Mouse (Mus musculus) stomach, embryonic 16.5 days (tissue): Measurements from ENCODE around the gene Tsc22d4. TPM values are rescaled to one million over a fixed set of nuclear protein-coding genes. Genes with fewer than 3 reads are reported as not detected.

Source experiments
- ATAC-seq: fragments of 200-750 bp; cut with Nextera tagmentation; 2 replicates; pipeline ENCODE4 v1.8.0; 2017; ENCODE audit warnings: moderate number of reproducible peaks, moderate TSS enrichment; ENCODE audit not compliant: insufficient read depth, low FRiP score
- H3K27ac ChIP-seq: fragments of 300-500 bp; sonication (generic); 2 replicates; pipeline ENCODE4 v1.5.1; 2014; ENCODE audit warnings: low read length
- H3K27me3 ChIP-seq: fragments of 300-500 bp; sonication (generic); 2 replicates; pipeline ENCODE4 v1.6.1; 2014; ENCODE audit warnings: low read length, control low read depth, mixed read lengths; ENCODE audit not compliant: control insufficient read depth, insufficient read depth
- H3K36me3 ChIP-seq: fragments of 300-500 bp; sonication (generic); 2 replicates; pipeline ENCODE4 v1.6.1; 2014; ENCODE audit warnings: low read length; ENCODE audit not compliant: control insufficient read depth, insufficient read depth
- H3K4me1 ChIP-seq: fragments of 300-500 bp; sonication (generic); 2 replicates; pipeline ENCODE4 v1.6.1; 2014; ENCODE audit warnings: low read length, control low read depth, mixed read lengths; ENCODE audit not compliant: control insufficient read depth, insufficient read depth
- H3K4me2 ChIP-seq: fragments of 300-500 bp; sonication (generic); 2 replicates; pipeline ENCODE4 v1.6.1; 2014; ENCODE audit warnings: low read depth, low read length, mixed read lengths
- H3K4me3 ChIP-seq: fragments of 300-500 bp; sonication (generic); replicated peaks from 2 replicates; pipeline ENCODE4 v1.5.1; 2014; ENCODE audit warnings: mild to moderate bottlenecking, low read length
- H3K9ac ChIP-seq: fragments of 300-500 bp; sonication (generic); 2 replicates; pipeline ENCODE4 v1.6.1; 2014; ENCODE audit warnings: low read length
- H3K9me3 ChIP-seq: fragments of 300-500 bp; sonication (generic); replicated peaks from 2 replicates; pipeline ENCODE4 v1.6.1; 2016; ENCODE audit warnings: low read length, control low read depth; ENCODE audit not compliant: control insufficient read depth
- WGBS: fragments of 180-500 bp; shearing (Covaris S2); extraction: QIAGEN DNeasy Blood & Tissue Kit; methylation state at CpG from one replicate; pipeline ENCODE4 v1.1.7; 2014; 5-methylcytosine and 5-hydroxymethylcytosine counted together
- polyA plus RNA-seq: library from polyadenylated mRNA; unstranded; fragments of >200 nt; fragmentation: Nextera tagmentation; extraction: Ambion mirVana; gene quantifications from 2 replicates; pipeline ENCODE4 v1.2.1, GENCODE M21; 2015

Tsc22d4 gene
- polyA plus RNA-seq: 115 and 119 TPM in 2 replicates

GRCm38 (mm10) chr5:137745214-137746171 lies at the start of gene Tsc22d4:
Tsc22d4 (plus strand) TSS chr5:137745730.
- Histone ChIP-seq H3K9ac (peak within 1 kb of the TSS; percentile 96), H3K27ac (peak within 1 kb of the TSS; percentile 99), H3K4me2 (peak within 1 kb of the TSS; percentile 98), H3K36me3 (no peaks in the 10 kb centered on the region), H3K27me3 (no peaks in the 10 kb centered on the region), H3K9me3 (no peaks in the 10 kb centered on the region), H3K4me3 (peak within 1 kb of the TSS; percentile 88), H3K4me1 (peaks cover 21% of the 10 kb centered on the region)
- 2% methylated on average over 28 of the region's 28 CpGs for WGBS
- peak; percentile 92 for ATAC-seq

- Histone ChIP-seq H3K27ac (no peak overlapping the region), H3K4me1 (no peaks in the 10 kb centered on the region), H3K9me3 (no peaks in the 10 kb centered on the region), H3K4me2 (no peak overlapping the region), H3K36me3 (no peaks in the 10 kb centered on the region), H3K4me3 (no peak overlapping the region), H3K27me3 (no peaks in the 10 kb centered on the region), H3K9ac (no peak overlapping the region)
- ATAC-seq: no peak
- 48% methylated on average over 4 of the region's 4 CpGs for WGBS
Measured at GRCm38 (mm10) chr5:137695930-137696329, 49.6 kb upstream of the Tsc22d4 start.

- H3K9me3 ChIP-seq: no peaks in the 10 kb centered on the region
- no peak overlapping the region for H3K27ac ChIP-seq
- H3K9ac ChIP-seq: no peak overlapping the region
- no peaks in the 10 kb centered on the region for H3K27me3 ChIP-seq
- H3K36me3 ChIP-seq: no peaks in the 10 kb centered on the region
- WGBS: 68% methylated on average over 3 of the region's 3 CpGs
- no peaks in the 10 kb centered on the region for H3K4me1 ChIP-seq
- ATAC-seq: no peak
- no peak overlapping the region for H3K4me3 ChIP-seq
- H3K4me2 ChIP-seq: no peak overlapping the region
Measured at GRCm38 (mm10) chr5:137699080-137699479, 46.5 kb upstream of the Tsc22d4 start.

GRCm38 (mm10) chr5:137699850-137700249 lies 45.7 kb upstream of the Tsc22d4 start:
- no peaks in the 10 kb centered on the region for H3K36me3 ChIP-seq
- H3K4me3 ChIP-seq: no peak overlapping the region
- H3K27me3 ChIP-seq: no peaks in the 10 kb centered on the region
- no peaks in the 10 kb centered on the region for H3K4me1 ChIP-seq
- no peak for ATAC-seq
- no peak overlapping the region for H3K27ac ChIP-seq
- H3K9me3 ChIP-seq: no peaks in the 10 kb centered on the region
- H3K9ac ChIP-seq: no peak overlapping the region
- no peak overlapping the region for H3K4me2 ChIP-seq
- 46% methylated on average over 2 of the region's 2 CpGs for WGBS

- H3K9me3 ChIP-seq: no peaks in the 10 kb centered on the region
- WGBS: 53% methylated on average over 6 of the region's 6 CpGs
- no peak overlapping the region for H3K9ac ChIP-seq
- no peak overlapping the region for H3K4me3 ChIP-seq
- no peaks in the 10 kb centered on the region for H3K27me3 ChIP-seq
- no peak for ATAC-seq
- no peak overlapping the region for H3K27ac ChIP-seq
- H3K4me2 ChIP-seq: no peak overlapping the region
- H3K36me3 ChIP-seq: no peaks in the 10 kb centered on the region
- peaks cover 9% of the 10 kb centered on the region; the same call in 1 of the 2 replicates for H3K4me1 ChIP-seq
Measured at GRCm38 (mm10) chr5:137705242-137705641, 40.3 kb upstream of the Tsc22d4 start.

GRCm38 (mm10) chr5:137706913-137707633 lies 38.5 kb upstream of the Tsc22d4 start:
- peak; percentile 92 for ATAC-seq
- H3K36me3 ChIP-seq: no peaks in the 10 kb centered on the region
- H3K4me3 ChIP-seq: 0 out of 2 replicates have a peak overlapping the region, but pooled peaks have one; percentile 6
- H3K27ac ChIP-seq: peak overlapping the region; percentile 93
- peak overlapping the region; percentile 46 for H3K9ac ChIP-seq
- WGBS: 34% methylated on average over 12 of the region's 12 CpGs
- peaks cover 9% of the 10 kb centered on the region; the same call in 1 of the 2 replicates for H3K4me1 ChIP-seq
- no peaks in the 10 kb centered on the region for H3K9me3 ChIP-seq
- H3K27me3 ChIP-seq: no peaks in the 10 kb centered on the region
- H3K4me2 ChIP-seq: peak overlapping the region; percentile 42

- no peak for ATAC-seq
- no peaks in the 10 kb centered on the region for H3K27me3 ChIP-seq
- no peak overlapping the region for H3K4me2 ChIP-seq
- H3K36me3 ChIP-seq: no peaks in the 10 kb centered on the region
- H3K9me3 ChIP-seq: no peaks in the 10 kb centered on the region
- H3K27ac ChIP-seq: peak overlapping the region; percentile 82
- no peak overlapping the region for H3K9ac ChIP-seq
- WGBS: 69% methylated on average over 5 of the region's 5 CpGs
- no peaks in the 10 kb centered on the region for H3K4me1 ChIP-seq
- H3K4me3 ChIP-seq: no peak overlapping the region
Measured at GRCm38 (mm10) chr5:137713454-137713853, 32.1 kb upstream of the Tsc22d4 start.

GRCm38 (mm10) chr5:137715685-137716084 lies 29.8 kb upstream of the Tsc22d4 start:
- no peak overlapping the region for H3K4me3 ChIP-seq
- no peaks in the 10 kb centered on the region for H3K27me3 ChIP-seq
- 44% methylated on average over 8 of the region's 8 CpGs for WGBS
- no peak overlapping the region for H3K9ac ChIP-seq
- H3K27ac ChIP-seq: peak overlapping the region; percentile 67
- H3K36me3 ChIP-seq: no peaks in the 10 kb centered on the region
- H3K9me3 ChIP-seq: no peaks in the 10 kb centered on the region
- ATAC-seq: no peak
- no peaks in the 10 kb centered on the region for H3K4me1 ChIP-seq
- no peak overlapping the region for H3K4me2 ChIP-seq
